Mouse (Mus musculus) monocyte, adult 2 months (primary cell): ENCODE results near the gene Faim2.

Experiments used
- DNase-seq, 2 experiments: peaks; one replicate each; pipeline ENCODE4 v3.0.0; 2022; ENCODE audit warnings: low spot score in 2 of 2, low read depth in 1 of 2

Faim2 gene

DNA sequence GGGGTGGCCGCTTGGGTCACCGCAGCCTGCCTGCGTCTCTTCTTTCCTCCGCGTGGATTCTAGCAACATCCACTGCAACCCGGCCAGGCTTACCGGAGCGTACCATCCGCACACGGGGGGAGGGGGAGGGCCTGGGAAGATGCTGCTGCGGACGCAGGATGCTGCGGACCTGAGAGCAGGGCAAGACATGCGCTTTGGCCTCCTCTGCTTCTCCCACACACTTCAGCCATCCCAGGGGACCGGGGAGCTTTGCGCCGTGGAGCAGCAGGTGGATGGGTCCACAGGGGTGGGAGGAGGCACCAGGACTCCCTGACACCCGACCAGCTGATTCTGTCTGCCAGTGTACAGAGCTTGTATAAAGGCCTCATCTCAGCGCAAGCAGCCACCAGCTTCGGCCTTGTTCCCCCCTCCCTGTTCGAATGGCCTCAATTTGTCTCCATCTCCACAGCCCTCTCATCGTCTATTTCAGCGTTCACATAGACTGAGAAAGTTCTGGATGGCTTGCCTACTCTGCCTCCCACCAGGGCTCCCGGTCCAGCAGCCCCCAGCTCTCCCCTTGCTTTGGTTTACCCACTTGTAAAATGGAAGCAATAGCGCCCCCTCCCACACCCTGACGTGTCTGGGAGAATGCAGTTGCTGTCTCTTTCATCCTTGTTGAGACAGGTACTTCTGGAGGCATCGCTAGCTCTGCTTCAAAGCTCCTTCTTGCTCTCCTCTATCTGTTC is at the start of gene Faim2:
Gene Faim2, minus strand, starts transcription at position 537 of the 725 bp plus-strand sequence.
- no peak for DNase-seq

DNA sequence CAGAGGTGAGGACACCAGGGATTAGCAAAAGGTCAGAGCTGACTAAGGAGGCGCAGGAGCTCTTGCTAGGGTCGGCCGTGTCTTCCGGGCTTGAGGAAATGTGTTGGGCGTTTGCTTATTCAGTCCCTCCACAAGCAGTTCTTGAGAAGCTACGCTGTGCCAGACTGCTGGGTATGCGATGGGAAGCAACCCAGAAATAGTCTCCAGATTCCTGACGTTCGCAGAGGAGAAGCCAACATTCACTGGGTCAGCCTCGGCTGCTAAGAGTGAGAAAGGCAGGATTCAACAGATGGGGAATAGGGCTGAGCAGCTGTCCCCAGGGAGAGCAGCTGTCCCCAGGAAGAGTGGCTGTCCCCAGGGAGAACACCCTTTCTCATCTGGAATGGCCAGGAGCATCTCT is 41.2 kb upstream of the Faim2 start:
- DNase-seq, result no peak

DNA sequence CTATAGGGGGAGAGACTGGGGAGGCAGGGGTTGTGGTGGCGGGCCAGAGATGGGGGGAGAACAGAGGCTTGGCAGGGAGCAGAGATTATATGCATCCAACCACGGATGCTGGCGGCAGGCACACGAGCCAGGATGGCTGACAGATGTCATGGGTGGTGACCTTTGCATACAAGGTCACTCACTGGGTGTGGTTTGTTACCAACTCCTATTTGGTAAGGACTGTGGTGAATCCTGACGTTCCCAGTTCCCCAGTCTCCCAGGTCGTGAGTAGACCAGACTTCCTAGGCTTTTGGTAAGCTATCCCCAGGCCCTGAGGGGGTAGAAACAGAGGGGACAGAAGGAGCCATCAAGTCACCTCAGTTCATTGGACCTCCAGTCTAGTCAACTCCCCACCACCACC is 40.7 kb upstream of the Faim2 start:
- DNase-seq, result no peak

DNA sequence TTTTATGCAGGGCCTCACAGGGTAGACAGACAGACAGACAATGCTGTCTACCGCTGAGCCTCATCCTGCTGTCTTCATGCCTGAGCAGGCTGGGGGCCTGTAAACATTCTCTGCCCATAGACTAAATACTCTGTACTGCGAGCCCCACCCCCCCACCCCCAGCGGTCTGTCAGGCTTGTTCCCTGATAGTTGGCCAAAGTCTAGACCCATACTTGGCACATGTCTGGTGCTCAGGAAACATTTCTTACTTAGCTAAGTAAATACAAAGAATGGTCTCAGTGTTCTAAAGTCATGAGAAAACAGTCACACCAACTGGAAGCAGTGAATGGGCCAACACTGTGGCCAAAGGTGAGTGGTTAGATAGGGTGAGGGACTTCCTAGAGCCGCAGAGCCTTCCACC is 39.4 kb upstream of the Faim2 start:
- DNase-seq, result no peak

DNA sequence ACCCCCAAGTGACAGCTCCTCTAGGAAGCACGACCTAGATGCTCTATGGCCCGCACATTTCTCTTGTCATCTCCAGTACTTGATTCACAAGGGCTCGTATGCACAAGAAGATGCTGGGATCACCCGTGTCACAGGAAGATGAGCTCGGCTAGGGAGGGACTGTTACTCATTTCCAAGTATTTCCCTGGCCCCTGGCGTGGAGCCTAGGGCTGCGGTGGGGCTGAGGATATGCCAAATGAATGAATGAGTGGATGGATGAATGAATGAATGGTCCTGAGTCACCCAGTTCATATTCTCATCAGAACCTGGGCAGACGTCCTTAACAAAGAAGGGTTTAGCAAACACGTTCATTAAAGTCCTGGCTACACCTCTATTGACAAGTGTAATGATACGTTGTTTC is 32.3 kb upstream of the Faim2 start:
- no peak for DNase-seq

DNA sequence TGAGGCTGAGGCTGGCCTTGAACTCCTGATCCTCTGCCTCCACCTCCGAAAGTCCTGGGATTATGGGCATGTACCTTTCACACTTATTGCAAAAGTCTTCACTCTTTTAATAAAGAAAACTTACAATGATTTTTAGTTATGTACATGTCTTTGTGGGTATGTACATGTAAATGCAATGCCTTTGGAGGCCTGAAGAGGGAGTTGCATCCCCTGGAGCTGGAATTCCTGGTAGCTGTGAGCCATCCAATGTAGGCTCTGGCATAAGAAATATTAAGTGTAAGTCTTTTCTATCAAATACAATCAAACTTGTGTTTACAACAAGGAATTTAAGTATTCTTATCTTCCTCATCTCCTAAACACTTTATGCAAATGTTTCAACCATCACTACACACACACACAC is 31.0 kb upstream of the Faim2 start:
- no peak for DNase-seq

DNA sequence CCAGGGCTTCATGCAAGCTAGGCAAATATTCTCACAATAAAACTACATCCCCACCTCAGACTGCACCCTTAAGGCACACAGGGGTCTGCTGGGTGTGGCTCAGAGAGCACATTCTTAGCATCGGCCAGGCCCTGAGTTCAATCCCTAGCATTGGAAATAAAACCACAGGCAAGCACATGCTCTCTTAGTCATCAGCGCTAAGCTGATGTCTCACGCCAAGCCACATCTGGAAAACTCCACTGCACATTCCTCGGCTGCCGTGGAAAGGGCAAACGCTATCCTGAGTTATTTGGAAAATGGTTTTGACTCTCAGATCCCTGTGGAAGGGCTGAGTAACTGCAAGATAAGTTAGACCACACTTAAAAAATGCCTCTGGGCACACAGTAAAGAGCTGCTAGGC is 25.8 kb upstream of the Faim2 start:
- no peak for DNase-seq

DNA sequence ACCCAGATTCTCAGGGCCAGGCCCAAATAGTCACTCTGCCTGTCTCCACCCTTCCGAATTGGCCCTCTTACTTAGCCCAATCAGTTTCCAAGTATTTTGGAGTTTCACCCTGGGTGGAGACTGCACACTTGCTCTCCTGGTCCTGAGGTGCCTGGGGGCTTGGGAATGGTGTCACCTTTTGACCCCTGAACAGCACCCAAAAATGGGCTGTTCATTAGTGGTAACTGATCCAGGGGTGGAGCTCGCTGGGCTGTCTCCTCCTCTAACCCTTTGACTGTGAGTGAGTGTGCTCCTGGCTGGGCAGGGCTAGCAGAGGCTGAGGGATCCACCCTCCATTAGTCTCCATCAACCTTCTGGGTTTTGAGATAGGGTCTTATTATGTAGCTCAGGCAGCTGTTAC is 21.9 kb upstream of the Faim2 start:
- DNase-seq, result no peak

DNA sequence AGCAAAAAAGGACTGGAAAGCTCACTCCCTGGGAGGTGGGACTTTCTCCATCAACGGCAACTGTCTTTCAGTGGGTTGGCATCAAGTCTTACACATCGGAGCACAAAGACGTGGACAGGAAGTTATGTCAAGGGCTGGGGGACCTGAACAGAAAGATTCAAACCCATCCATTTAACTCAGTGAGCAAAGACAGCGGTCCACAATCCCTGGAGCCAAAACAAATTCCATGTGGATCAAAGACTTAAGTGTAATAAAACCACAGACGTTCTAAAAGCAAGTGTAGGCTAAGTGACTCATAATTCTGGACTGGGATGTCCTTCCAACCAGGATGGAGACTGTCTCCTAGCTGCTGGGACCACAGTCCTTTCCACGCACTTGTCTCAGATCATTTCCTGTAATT is 19.8 kb upstream of the Faim2 start:
- no peak for DNase-seq

DNA sequence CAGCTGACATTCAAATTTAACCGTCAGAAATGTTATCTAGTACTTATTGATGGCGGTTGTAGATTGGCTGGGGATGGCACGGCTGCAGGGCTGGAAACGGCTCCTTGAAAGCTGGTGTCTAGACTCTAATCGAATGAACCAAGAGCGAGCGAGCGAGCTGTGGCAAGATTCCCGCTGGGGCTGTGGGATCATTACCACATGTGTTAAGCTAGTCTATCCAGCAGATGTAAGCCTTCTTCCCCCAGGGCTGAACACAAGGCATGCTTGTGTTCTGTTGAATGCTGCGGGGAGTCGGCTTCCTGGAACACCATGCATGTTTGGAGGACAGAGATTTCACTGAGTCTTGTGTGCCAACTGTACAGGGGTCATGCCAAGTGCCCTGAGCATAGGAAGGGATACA is 18.6 kb upstream of the Faim2 start:
- DNase-seq, result no peak

DNA sequence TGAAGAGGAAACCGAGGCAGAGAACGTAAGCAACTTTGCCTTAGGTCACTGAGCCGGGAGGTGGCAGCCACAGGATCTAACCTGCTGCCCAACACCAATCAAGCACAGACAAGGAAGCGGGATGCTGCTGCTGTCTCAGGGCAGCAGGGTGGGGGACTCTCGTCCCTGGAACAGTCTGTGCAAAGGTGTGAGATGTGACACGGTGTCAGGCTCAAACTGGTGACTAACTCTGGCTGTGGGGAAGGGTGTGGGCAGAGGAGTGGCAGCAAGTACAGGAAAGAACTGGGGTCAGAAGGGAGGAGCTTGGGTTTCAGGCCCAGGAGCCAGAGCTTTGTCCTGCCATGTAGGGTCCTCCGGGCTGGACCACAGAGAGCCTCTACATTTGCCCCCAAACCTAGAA is 16.1 kb upstream of the Faim2 start:
- DNase-seq, result no peak

DNA sequence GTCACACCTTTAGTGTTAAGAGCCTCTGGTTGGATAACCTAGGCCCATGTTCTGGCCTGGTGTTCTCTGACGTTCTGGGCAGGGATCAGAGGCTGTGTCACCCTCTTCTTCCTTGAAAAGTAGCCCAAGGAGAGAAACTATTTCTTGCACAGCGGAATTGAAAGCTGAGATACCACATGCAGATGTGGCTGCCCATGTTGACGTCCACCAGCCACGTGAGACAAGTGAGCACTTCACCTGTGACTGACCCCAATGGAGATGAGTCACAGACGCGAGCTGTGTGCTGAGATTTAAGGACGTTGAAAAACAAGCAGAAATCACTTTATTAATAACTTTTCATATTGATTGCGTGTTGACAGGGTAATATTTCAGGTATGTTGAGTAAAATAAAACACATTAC is 11.9 kb upstream of the Faim2 start:
- DNase-seq, result no peak

DNA sequence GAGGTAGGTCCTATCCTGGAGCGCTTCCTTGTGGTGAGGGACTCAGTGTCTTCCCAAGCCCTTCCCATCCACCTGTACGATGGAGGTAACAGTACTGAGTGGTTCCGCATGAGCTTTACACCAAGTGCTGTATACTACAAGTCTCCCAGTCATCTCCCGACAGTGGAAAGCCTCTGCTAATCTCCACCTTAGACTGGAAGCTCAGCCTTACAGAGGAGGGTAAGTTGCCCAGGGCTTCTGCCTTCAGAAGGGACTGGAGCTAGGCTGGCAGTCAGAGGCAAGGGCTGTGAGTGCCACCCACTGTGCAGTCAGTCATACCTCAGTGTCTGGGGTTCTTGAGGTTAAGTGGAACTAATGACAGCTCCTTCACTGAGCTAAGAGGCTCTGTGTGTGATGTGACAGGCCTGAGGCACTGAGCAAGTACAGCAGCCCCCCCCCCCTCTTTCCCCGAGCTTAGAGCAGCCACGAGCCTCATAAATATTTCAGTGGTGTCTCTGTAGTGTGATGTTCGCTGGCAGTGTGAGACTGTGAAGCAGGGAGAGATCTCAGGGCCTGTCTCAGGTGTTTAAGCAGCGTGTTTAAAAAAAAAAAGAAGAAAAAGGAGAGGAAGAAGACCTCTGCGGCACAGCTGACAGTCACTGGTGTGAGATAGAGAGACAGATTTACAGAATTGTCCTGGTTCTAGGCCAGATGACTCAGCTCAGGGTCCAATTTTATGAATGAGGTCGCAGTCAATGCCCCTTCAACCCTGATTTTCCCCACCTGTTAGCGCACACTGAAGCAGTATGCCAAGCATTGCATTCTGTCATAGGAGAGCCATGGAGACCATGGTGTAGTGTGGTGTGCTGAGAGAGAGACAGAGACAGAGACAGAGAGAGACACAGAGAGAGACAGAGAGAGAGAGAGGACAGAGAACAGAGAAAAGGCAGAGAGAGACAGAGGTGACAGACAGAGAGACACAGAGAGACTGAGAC is 9.2 kb upstream of the Faim2 start:
- DNase-seq, result no peak

DNA sequence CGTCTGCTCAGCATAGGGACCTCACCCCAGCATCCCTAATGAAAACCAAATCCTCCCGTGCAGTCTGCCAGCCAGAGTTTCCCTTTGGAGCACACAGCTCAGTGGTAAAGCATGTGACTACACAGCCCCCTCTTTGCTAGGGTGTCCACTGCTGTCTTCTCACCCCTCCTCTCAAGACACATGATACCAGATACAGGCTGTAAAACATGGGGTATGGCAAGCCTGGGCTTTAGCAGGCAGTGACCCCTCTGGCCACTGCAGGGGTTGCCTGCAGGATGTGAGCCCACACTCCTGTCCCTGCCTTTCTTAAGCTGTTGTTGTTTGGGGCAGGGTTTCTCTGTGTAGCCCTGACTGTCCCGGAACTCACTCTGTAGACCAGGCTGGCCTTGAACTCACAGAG is 4.1 kb upstream of the Faim2 start:
- DNase-seq, result no peak

DNA sequence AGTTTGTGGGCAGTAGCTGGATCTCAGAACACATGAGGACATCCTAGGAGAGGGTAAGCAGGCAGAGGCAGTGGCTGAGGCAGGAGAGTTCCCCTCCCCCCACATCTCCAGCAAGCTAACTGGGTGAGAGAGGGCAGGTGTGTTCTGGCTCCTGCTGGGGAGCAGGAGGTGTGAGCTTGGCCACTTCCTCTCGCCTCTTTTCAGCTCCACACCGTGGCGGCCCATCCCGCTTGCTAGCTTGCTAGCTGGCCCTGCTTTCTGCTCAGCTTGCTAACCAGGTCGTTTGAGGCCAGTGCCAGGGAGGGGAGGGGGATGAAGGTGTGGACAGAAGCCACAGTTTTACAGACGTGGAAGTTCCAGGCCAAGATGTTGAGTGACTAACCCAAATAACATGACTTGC is 3.2 kb upstream of the Faim2 start:
- DNase-seq, result no peak

DNA sequence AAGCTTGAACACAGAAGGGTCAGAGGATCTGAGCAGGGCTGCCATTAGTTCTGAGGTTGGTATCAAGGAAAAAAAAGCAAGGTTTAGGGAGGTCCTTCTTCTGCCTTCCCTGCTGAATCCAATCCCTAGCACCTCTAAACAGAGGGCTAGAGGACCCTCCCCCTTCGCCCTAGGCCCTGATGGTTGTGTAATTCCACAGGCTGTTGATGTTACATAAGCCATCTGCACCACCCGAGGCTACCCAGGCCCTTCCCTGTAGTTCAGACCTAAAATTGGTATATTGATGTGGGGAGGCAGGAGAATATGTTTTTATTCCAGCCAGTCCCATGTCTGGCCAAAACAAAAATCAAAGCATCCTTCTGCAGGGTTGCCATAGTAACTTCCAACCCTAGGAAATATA is 1.3 kb downstream of the Faim2 start:
- DNase-seq, result no peak

DNA sequence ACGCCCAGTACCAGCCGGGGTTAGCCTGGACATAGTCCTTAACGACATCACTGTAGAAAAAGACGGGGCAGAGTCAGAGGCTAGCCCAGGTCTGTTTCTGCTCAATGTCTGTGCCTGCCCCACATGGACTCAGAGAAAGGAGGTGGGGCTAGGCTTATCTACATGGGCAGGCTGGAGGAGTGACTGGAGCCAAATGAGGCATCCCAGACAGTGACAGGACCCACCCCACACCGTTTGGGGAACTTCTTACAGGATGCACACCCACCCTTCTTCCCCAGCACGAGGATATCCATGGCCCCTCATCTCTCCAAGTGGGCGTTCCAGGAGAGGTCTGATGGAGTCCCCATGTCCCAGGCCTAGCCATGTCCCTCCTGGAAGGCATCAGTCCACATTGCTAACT is 7.7 kb downstream of the Faim2 start:
- DNase-seq, result no peak

DNA sequence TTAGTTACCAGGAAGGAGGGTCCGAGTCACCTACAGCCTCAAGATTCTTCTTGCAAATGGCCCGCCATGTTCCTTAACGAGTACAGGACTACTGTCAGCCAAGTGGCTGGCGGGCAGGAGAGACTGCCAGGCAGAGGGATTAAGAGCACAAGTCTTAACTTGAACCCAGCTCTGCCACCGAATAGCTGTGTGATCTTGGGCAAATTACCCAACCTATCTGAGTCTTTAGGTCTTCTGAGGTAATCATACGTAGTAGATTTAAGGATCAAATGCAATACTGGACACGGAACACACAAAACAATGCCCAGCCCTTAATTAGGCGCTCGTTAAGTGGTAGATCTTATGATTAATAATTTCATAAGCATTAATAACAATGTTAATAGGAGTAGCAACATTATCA is 8.3 kb downstream of the Faim2 start:
- DNase-seq, result no peak

DNA sequence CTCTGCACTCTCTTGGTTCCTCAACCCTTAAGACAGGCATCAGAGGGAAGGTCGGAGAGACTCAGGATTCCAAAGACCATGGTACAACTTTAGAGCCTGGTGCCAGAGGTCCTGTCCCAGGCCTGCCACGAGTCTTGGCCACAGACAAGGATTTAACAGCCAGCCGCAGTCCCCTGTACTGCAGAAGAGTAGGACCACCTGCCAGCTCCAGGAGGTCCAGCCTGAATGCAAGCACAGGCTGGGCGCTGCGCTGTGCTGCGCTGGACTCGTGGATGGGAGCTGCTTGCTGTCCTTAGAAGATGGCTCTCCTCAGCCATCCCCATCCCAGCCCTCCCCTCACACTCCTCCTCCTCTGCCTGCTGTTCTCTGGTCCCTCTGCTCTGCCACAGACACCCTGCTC is 10.2 kb downstream of the Faim2 start:
- no peak for DNase-seq

DNA sequence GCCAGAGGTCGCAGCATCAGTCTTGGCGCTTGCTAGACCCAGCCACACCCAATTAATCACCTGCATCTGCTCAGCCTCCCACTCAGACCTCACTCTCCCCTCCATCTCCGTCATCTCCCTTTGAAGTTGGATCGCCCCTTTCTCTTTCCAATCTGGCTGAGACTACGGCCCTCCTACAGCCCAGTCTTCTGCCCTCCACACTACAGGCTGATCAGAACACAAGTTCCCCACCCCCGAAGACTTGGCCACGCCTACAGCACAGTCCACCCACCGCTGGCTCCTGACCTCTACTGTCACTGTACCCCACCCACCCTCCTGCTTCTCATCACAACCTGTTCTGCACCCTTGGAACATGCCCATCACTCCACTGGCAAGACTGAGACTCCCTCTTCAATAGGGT is 11.2 kb downstream of the Faim2 start:
- no peak for DNase-seq

DNA sequence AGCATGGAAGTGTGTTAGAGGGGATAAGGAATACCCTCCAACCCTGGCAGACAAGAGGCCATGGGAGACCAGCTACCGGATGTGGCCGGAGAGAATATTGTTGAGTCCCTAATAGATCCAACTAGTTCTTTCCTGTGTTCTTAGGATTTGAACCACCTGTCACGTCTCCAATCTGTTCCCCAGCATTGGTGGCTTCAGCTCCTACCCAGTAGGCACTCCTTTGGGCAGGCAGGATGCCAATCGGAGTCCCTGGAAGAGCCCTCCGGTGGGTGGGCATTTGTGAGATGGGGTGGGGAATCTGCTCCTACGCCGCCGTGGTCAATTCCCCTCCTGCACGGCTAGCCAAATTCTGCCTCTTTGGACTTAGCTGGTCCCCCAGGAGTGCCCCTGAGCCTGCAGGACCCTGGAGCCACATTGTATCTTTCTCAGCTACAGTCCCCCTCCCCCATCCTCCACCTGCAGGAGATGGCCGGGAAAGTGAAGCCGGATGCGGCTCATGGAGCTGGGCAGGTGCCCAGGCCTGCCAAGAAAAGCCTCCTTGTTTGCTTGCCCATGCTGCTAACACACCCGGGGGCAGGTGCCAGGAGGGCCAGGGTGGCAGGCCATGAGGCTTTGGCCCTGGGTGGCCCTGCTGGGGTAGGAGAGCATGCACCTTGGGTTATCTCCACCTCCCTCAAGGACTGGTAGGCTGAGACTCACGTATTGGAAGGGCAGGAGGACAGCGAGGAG is 16.0 kb downstream of the Faim2 start:
- no peak for DNase-seq

DNA sequence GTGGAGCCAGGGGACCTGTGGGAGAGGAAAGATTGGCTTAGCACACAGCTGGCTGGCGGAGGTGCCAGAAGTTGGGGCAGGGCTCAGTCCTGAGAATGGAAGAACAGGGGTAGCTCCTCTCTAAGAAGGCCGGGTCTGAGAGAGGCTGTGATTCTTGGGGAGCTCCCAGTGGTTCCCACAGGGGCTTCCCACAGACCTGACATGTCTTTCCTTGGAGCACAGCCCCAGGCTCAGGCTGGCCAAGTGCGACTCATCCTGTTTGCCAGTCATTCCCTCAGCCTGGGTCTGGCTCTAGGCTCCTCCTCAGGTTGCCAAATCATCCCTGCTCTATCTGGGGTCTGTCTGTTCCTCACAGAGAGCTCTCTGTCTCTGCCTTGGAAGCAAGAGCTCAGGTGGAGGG is 17.3 kb downstream of the Faim2 start:
- DNase-seq, result no peak
